Mouse (Mus musculus) limb, embryonic 12.5 days (tissue): ENCODE results near the gene Emg1. TPM values are rescaled to one million over a fixed set of nuclear protein-coding genes. Genes with fewer than 3 reads are reported as not detected.

Source experiments
- ATAC-seq: fragments of 200-750 bp; cut with Nextera tagmentation; 2 replicates; pipeline ENCODE4 v1.8.0; 2017; ENCODE audit warnings: low read depth, moderate TSS enrichment; ENCODE audit not compliant: insufficient number of reproducible peaks, insufficient read depth, low FRiP score, low TSS enrichment
- H3K27ac ChIP-seq: fragments of 300-500 bp; sonication (generic); 2 replicates; pipeline ENCODE4 v1.5.1; 2016; ENCODE audit warnings: mild to moderate bottlenecking, moderate library complexity
- H3K27me3 ChIP-seq: fragments of 300-500 bp; sonication (generic); 2 replicates; pipeline ENCODE4 v1.6.1; 2016; ENCODE audit warnings: mild to moderate bottlenecking, moderate library complexity
- H3K36me3 ChIP-seq: fragments of 300-500 bp; sonication (generic); 2 replicates; pipeline ENCODE4 v1.6.1; 2016; ENCODE audit warnings: mild to moderate bottlenecking, moderate library complexity
- H3K4me1 ChIP-seq: fragments of 300-500 bp; sonication (generic); replicated peaks from 2 replicates; pipeline ENCODE4 v1.6.1; 2016
- H3K4me2 ChIP-seq: fragments of 300-500 bp; sonication (generic); 2 replicates; pipeline ENCODE4 v1.6.1; 2016; ENCODE audit warnings: mild to moderate bottlenecking, moderate library complexity
- H3K4me3 ChIP-seq: fragments of 300-500 bp; sonication (generic); replicated peaks from 2 replicates; pipeline ENCODE4 v1.5.1; 2016; ENCODE audit warnings: mild to moderate bottlenecking
- H3K9ac ChIP-seq: fragments of 300-500 bp; sonication (generic); replicated peaks from 2 replicates; pipeline ENCODE4 v1.6.1; 2016; ENCODE audit warnings: mild to moderate bottlenecking, moderate library complexity
- H3K9me3 ChIP-seq: fragments of 300-500 bp; sonication (generic); 2 replicates; pipeline ENCODE4 v1.6.1; 2016; ENCODE audit warnings: mild to moderate bottlenecking, moderate library complexity
- WGBS: fragments of 180-500 bp; shearing (Covaris S2); methylation state at CpG from one replicate; pipeline ENCODE4 v1.1.7; 2016; 5-methylcytosine and 5-hydroxymethylcytosine counted together
- polyA plus RNA-seq: library from polyadenylated mRNA; unstranded; fragments of >200 nt; fragmentation: Nextera tagmentation; extraction: Ambion mirVana; gene quantifications from 2 replicates; pipeline ENCODE4 v1.2.1, GENCODE M21; 2016

Gene Emg1
- polyA plus RNA-seq, 1 experiment from 2014 or later: 219 TPM

GRCm38 (mm10) chr6:124703789-124704188 is 8.2 kb downstream of the Emg1 start:
- H3K27ac ChIP-seq: no peak overlapping the region
- H3K36me3 ChIP-seq: peaks cover 97% of the 10 kb centered on the region
- no peaks in the 10 kb centered on the region for H3K9me3 ChIP-seq
- H3K9ac ChIP-seq: no peak overlapping the region
- ATAC-seq: no peak
- H3K4me3 ChIP-seq: no peak overlapping the region
- H3K4me2 ChIP-seq: no peak overlapping the region
- no peaks in the 10 kb centered on the region for H3K27me3 ChIP-seq
- WGBS: 86% methylated on average over 7 of the region's 7 CpGs
- H3K4me1 ChIP-seq: no peaks in the 10 kb centered on the region

- ATAC-seq: peak; percentile 27; the same call in 1 of the 2 replicates
- no peak overlapping the region for H3K4me3 ChIP-seq
- no peaks in the 10 kb centered on the region for H3K9me3 ChIP-seq
- H3K4me2 ChIP-seq: no peak overlapping the region
- H3K27ac ChIP-seq: no peak overlapping the region
- WGBS: 44% methylated on average over 3 of the region's 3 CpGs
- no peaks in the 10 kb centered on the region for H3K27me3 ChIP-seq
- H3K4me1 ChIP-seq: no peaks in the 10 kb centered on the region
- H3K9ac ChIP-seq: no peak overlapping the region
- H3K36me3 ChIP-seq: peaks cover 88% of the 10 kb centered on the region
Measured at GRCm38 (mm10) chr6:124702784-124703103, 9.2 kb downstream of the Emg1 start.

GRCm38 (mm10) chr6:124702102-124702783 is 9.7 kb downstream of the Emg1 start:
- 0 out of 2 replicates have a peak, but pooled peaks have one; percentile 27 for ATAC-seq
- Histone ChIP-seq H3K27ac (no peak overlapping the region), H3K36me3 (peaks cover 83% of the 10 kb centered on the region), H3K27me3 (no peaks in the 10 kb centered on the region), H3K4me1 (no peaks in the 10 kb centered on the region), H3K9me3 (no peaks in the 10 kb centered on the region), H3K4me3 (no peak overlapping the region), H3K4me2 (no peak overlapping the region), H3K9ac (no peak overlapping the region)
- 94% methylated on average over 17 of the region's 17 CpGs for WGBS

- Histone ChIP-seq H3K4me3 (no peak overlapping the region), H3K9ac (no peak overlapping the region), H3K9me3 (no peaks in the 10 kb centered on the region), H3K4me1 (no peaks in the 10 kb centered on the region), H3K27ac (no peak overlapping the region), H3K4me2 (no peak overlapping the region), H3K27me3 (no peaks in the 10 kb centered on the region), H3K36me3 (peaks cover 77% of the 10 kb centered on the region)
- no peak for ATAC-seq
- 80% methylated on average over 8 of the region's 8 CpGs for WGBS
Measured at GRCm38 (mm10) chr6:124701338-124701737, 10.6 kb downstream of the Emg1 start.

- no peak overlapping the region for H3K4me2 ChIP-seq
- H3K4me3 ChIP-seq: no peak overlapping the region
- no peak overlapping the region for H3K27ac ChIP-seq
- H3K4me1 ChIP-seq: no peaks in the 10 kb centered on the region
- no peak for ATAC-seq
- H3K9ac ChIP-seq: no peak overlapping the region
- WGBS: 87% methylated on average over 11 of the region's 11 CpGs
- H3K27me3 ChIP-seq: no peaks in the 10 kb centered on the region
- peaks cover 71% of the 10 kb centered on the region for H3K36me3 ChIP-seq
- H3K9me3 ChIP-seq: no peaks in the 10 kb centered on the region
Measured at GRCm38 (mm10) chr6:124699962-124700610, 11.9 kb downstream of the Emg1 start.

- no peaks in the 10 kb centered on the region for H3K9me3 ChIP-seq
- 86% methylated on average over 4 of the region's 4 CpGs for WGBS
- no peak overlapping the region for H3K4me3 ChIP-seq
- H3K27me3 ChIP-seq: no peaks in the 10 kb centered on the region
- no peak overlapping the region for H3K27ac ChIP-seq
- no peak for ATAC-seq
- H3K36me3 ChIP-seq: peaks cover 64% of the 10 kb centered on the region
- peaks cover 2% of the 10 kb centered on the region; the same call in 1 of the 2 replicates for H3K4me1 ChIP-seq
- no peak overlapping the region for H3K4me2 ChIP-seq
- H3K9ac ChIP-seq: no peak overlapping the region
Measured at GRCm38 (mm10) chr6:124699366-124699765, 12.6 kb downstream of the Emg1 start.

GRCm38 (mm10) chr6:124698751-124699150 is 13.2 kb downstream of the Emg1 start:
- Histone ChIP-seq H3K4me2 (no peak overlapping the region), H3K9me3 (no peaks in the 10 kb centered on the region), H3K36me3 (peaks cover 58% of the 10 kb centered on the region), H3K27me3 (no peaks in the 10 kb centered on the region), H3K4me1 (peaks cover 6% of the 10 kb centered on the region; the same call in 1 of the 2 replicates), H3K27ac (no peak overlapping the region), H3K4me3 (no peak overlapping the region), H3K9ac (no peak overlapping the region)
- 85% methylated on average over 6 of the region's 6 CpGs for WGBS
- no peak for ATAC-seq

GRCm38 (mm10) chr6:124696441-124697150 is 15.4 kb downstream of the Emg1 start:
- WGBS: 93% methylated on average over 7 of the region's 7 CpGs
- no peak for ATAC-seq

GRCm38 (mm10) chr6:124694166-124694955 is 17.6 kb downstream of the Emg1 start:
- H3K4me2 ChIP-seq: no peak overlapping the region
- WGBS: 82% methylated on average over 15 of the region's 15 CpGs
- peak overlapping the region; percentile 53 for H3K27ac ChIP-seq
- H3K9me3 ChIP-seq: no peaks in the 10 kb centered on the region
- no peaks in the 10 kb centered on the region for H3K27me3 ChIP-seq
- H3K4me3 ChIP-seq: no peak overlapping the region
- no peak overlapping the region for H3K9ac ChIP-seq
- peaks cover 14% of the 10 kb centered on the region for H3K36me3 ChIP-seq
- H3K4me1 ChIP-seq: peaks cover 14% of the 10 kb centered on the region; the same call in 1 of the 2 replicates
- no peak for ATAC-seq

More at GRCm38 (mm10) chr6:124696441-124697150, 15.4 kb downstream of the Emg1 start:
- H3K27ac ChIP-seq: no peak overlapping the region
- peaks cover 14% of the 10 kb centered on the region; the same call in 1 of the 2 replicates for H3K4me1 ChIP-seq
- no peak overlapping the region for H3K4me3 ChIP-seq
- no peak overlapping the region for H3K9ac ChIP-seq
- no peaks in the 10 kb centered on the region for H3K27me3 ChIP-seq
- H3K36me3 ChIP-seq: peaks cover 37% of the 10 kb centered on the region
- no peaks in the 10 kb centered on the region for H3K9me3 ChIP-seq
- no peak overlapping the region for H3K4me2 ChIP-seq

- no peak overlapping the region for H3K4me2 ChIP-seq
- peak overlapping the region; percentile 53; the same call in 1 of the 2 replicates for H3K27ac ChIP-seq
- WGBS: 71% methylated on average over 15 of the region's 15 CpGs
- peaks cover 7% of the 10 kb centered on the region; the same call in 1 of the 2 replicates for H3K36me3 ChIP-seq
- no peaks in the 10 kb centered on the region for H3K27me3 ChIP-seq
- peaks cover 14% of the 10 kb centered on the region; the same call in 1 of the 2 replicates for H3K4me1 ChIP-seq
- H3K9ac ChIP-seq: no peak overlapping the region
- 0 out of 2 replicates have a peak, but pooled peaks have one; percentile 48 for ATAC-seq
- no peaks in the 10 kb centered on the region for H3K9me3 ChIP-seq
- no peak overlapping the region for H3K4me3 ChIP-seq
Measured at GRCm38 (mm10) chr6:124693243-124693981, 18.6 kb downstream of the Emg1 start.
